Comparison of ENCODE assay signal across 8 mouse cellular contexts in genomic region chr16:11579676-11580098, GRCm38 (mm10).
A peak's percentile ranks its signal among the peaks of the same experiment; 100 is the strongest.
DNase-seq lines count a peak whose midpoint lies in the region; ATAC-seq and TF ChIP-seq lines count a peak whose summit lies in the region.

No protein-coding gene starts in this region.

- no peak overlapping the region for H3K27ac ChIP-seq in CH12.LX (ENCODE audit: insufficient read depth, low read depth)
- peak overlapping the region; percentile 83 for H3K27ac ChIP-seq in heart, embryonic 13.5 days (replicated peaks)
- no peak overlapping the region for H3K27ac ChIP-seq in kidney, embryonic 16.5 days (ENCODE audit: low read length)
- H3K27ac ChIP-seq in limb, embryonic 15.5 days, result no peak overlapping the region

- H3K9me3 ChIP-seq in CH12.LX (replicated peaks; ENCODE audit: low read length), result no peaks in the 10 kb centered on the region
- no peaks in the 10 kb centered on the region for H3K9me3 ChIP-seq in heart, embryonic 13.5 days
- H3K9me3 ChIP-seq in kidney, embryonic 16.5 days (ENCODE audit: low read length), result no peaks in the 10 kb centered on the region
- no peaks in the 10 kb centered on the region for H3K9me3 ChIP-seq in limb, embryonic 15.5 days

- H3K27me3 ChIP-seq in CH12.LX (replicated peaks), result no peaks in the 10 kb centered on the region
- no peaks in the 10 kb centered on the region for H3K27me3 ChIP-seq in heart, embryonic 13.5 days (replicated peaks)
- H3K27me3 ChIP-seq in kidney, embryonic 16.5 days (ENCODE audit: insufficient read depth, low read length), result no peaks in the 10 kb centered on the region
- no peaks in the 10 kb centered on the region for H3K27me3 ChIP-seq in limb, embryonic 15.5 days

- peak; percentile 77 for TF ChIP-seq RAD21 in CH12.LX (IDR thresholded peaks at IDR 0.05; ENCODE audit: low read depth, low read length)

- peak; percentile 83 to 93 for TF ChIP-seq CTCF in CH12.LX (conservative IDR thresholded peaks at IDR 0.05 in 1 of 2, IDR thresholded peaks at IDR 0.05 in 1 of 2; ENCODE audit: low read depth in 2 of 2, low read length in 2 of 2)

- no peak overlapping the region for H3K9ac ChIP-seq in CH12.LX (ENCODE audit: insufficient read depth, low read depth)
- peak overlapping the region; percentile 67 for H3K9ac ChIP-seq in heart, embryonic 13.5 days
- H3K9ac ChIP-seq in kidney, embryonic 16.5 days (replicated peaks; ENCODE audit: low read length), result no peak overlapping the region
- no peak overlapping the region for H3K9ac ChIP-seq in limb, embryonic 15.5 days

- no peaks in the 10 kb centered on the region for H3K36me3 ChIP-seq in CH12.LX (replicated peaks in 1 of 2; ENCODE audit: control insufficient read depth in 1 of 2, insufficient read depth in 1 of 2, low read length in 1 of 2)
- H3K36me3 ChIP-seq in heart, embryonic 13.5 days, result no peaks in the 10 kb centered on the region
- H3K36me3 ChIP-seq in kidney, embryonic 16.5 days (ENCODE audit: insufficient read depth, low read length), result no peaks in the 10 kb centered on the region
- H3K36me3 ChIP-seq in limb, embryonic 15.5 days, result no peaks in the 10 kb centered on the region

- dilution Hi-C loops in CH12.LX (cut with MboI; ENCODE audit: extremely low pct_ligation_motif_present, extremely low pct_unique_long_range_greater_than_20kb, low sequenced_read_pairs), result no loop called here

- WGBS in heart, embryonic 13.5 days, result 17% methylated on average over 4 of the region's 4 CpGs
- 47% methylated on average over 4 of the region's 4 CpGs for WGBS in kidney, embryonic 16.5 days
- 48% methylated on average over 4 of the region's 4 CpGs for WGBS in limb, embryonic 15.5 days

- H3K4me2 ChIP-seq in CH12.LX (ENCODE audit: insufficient read depth, low read depth, poor library complexity, severe bottlenecking), result no peak overlapping the region
- H3K4me2 ChIP-seq in heart, embryonic 13.5 days, result no peak overlapping the region; the same call in 1 of the 2 replicates
- no peak overlapping the region for H3K4me2 ChIP-seq in kidney, embryonic 16.5 days (replicated peaks; ENCODE audit: low read depth, low read length)
- no peak overlapping the region for H3K4me2 ChIP-seq in limb, embryonic 15.5 days

- TF ChIP-seq EP300 in CH12.LX (IDR thresholded peaks at IDR 0.05; ENCODE audit: low read length), result no peak

- no peak for ATAC-seq in heart, embryonic 13.5 days (ENCODE audit: extremely low read depth, insufficient number of reproducible peaks, low FRiP score, low TSS enrichment)
- peak; percentile 50; the same call in 1 of the 2 replicates for ATAC-seq in kidney, embryonic 16.5 days (ENCODE audit: low FRiP score, low TSS enrichment)
- peak; percentile 53; the same call in 1 of the 2 replicates for ATAC-seq in limb, embryonic 15.5 days (ENCODE audit: insufficient number of reproducible peaks, low FRiP score, low TSS enrichment, low read depth)

- H3K79me2 ChIP-seq in CH12.LX (replicated peaks; ENCODE audit: control insufficient read depth, extremely low read depth, insufficient read depth, poor library complexity, severe bottlenecking), result no peaks in the 10 kb centered on the region

- TF ChIP-seq POLR2A in CH12.LX (IDR thresholded peaks at IDR 0.05; ENCODE audit: low read depth, low read length), result no peak

- no peak overlapping the region for H3K4me3 ChIP-seq in CH12.LX (replicated peaks in 1 of 3; ENCODE audit: low read depth in 2 of 3, low read length in 2 of 3, poor library complexity in 1 of 3)
- no peak overlapping the region for H3K4me3 ChIP-seq in heart, embryonic 13.5 days
- H3K4me3 ChIP-seq in kidney, embryonic 16.5 days (ENCODE audit: low read length), result no peak overlapping the region
- no peak overlapping the region for H3K4me3 ChIP-seq in limb, embryonic 15.5 days

- in situ Hi-C loops in CH12.LX (cut with MboI; ENCODE audit: low pct_ligation_motif_present, low pct_unique_long_range_greater_than_20kb, low sequenced_read_pairs), result loop anchor here (5.0 kb wide), 1 partner anchor 102 kb away; no protein-coding TSS in a partner anchor

- DNase-seq in CH12.LX (ENCODE audit: extremely low read depth) (peak; percentile 83), adipocyte (ENCODE audit: low spot score) (peak; percentile 72)
- DNase-seq in embryo, embryonic 11.5 days (ENCODE audit: low read depth, low spot score), result peak; percentile 27
- DNase-seq in retina, embryonic 14.5 days (ENCODE audit: low spot score), result peak; percentile 69
- no peak for DNase-seq in urinary bladder, adult 18-20 months (ENCODE audit: low spot score in 2 of 2)

- peaks cover 20 to 52% of the 10 kb centered on the region in 2 experiments for H3K4me1 ChIP-seq in CH12.LX (ENCODE audit: control insufficient read depth in 1 of 2, insufficient read depth in 2 of 2)
- H3K4me1 ChIP-seq in heart, embryonic 13.5 days, result peaks cover 45% of the 10 kb centered on the region
- H3K4me1 ChIP-seq in kidney, embryonic 16.5 days (ENCODE audit: insufficient read depth, low read length), result no peaks in the 10 kb centered on the region
- no peaks in the 10 kb centered on the region for H3K4me1 ChIP-seq in limb, embryonic 15.5 days

TF ChIP-seq in CH12.LX, 34 proteins besides CTCF, POLR2A, EP300 and RAD21:
- TF ChIP-seq ELF1 (IDR thresholded peaks at IDR 0.05; ENCODE audit: low read depth, low read length) (no peak), E2F4 (IDR thresholded peaks at IDR 0.05; ENCODE audit: insufficient replicate concordance, low read depth, low read length) (no peak), MYC (IDR thresholded peaks at IDR 0.05; ENCODE audit: low read depth, low read length) (no peak), SMC3 (IDR thresholded peaks at IDR 0.05; ENCODE audit: low read depth, low read length) (peak; percentile 90), MAZ (IDR thresholded peaks at IDR 0.05; ENCODE audit: low read depth, low read length) (no peak), UBTF (IDR thresholded peaks at IDR 0.05; ENCODE audit: low read depth, low read length) (no peak), TCF12 (IDR thresholded peaks at IDR 0.05; ENCODE audit: low read depth, low read length) (0 out of 2 replicates have a peak, but pooled peaks have one; percentile 17), HCFC1 (IDR thresholded peaks at IDR 0.05; ENCODE audit: low read depth, low read length) (no peak), ZC3H11A (IDR thresholded peaks at IDR 0.05; ENCODE audit: low read depth, low read length) (peak; percentile 34; the same call in 1 of the 2 replicates), RCOR1 (conservative IDR thresholded peaks at IDR 0.05; ENCODE audit: low read depth, low read length) (no peak)

Comparison
In these comparisons a context has a peak if more than half of its experiments do, and no peak if none do; other contexts are left out.
1. DNase-seq: peak in CH12.LX (single experiment), adipocyte (single experiment), embryo, embryonic 11.5 days (single experiment) and retina, embryonic 14.5 days (single experiment); none in urinary bladder, adult 18-20 months (0 of 2).